Mouse (Mus musculus): Measurements from ENCODE around the gene Polr1d. TPM values are rescaled to one million over a fixed set of nuclear protein-coding genes. Genes with fewer than 3 reads are reported as not detected.

Gene Polr1d
- total RNA-seq (2023), result 100 to 1,000 TPM in 1 of 2 experiments, 10 to 100 TPM in 1; 98.9 to 103 TPM

DNA sequence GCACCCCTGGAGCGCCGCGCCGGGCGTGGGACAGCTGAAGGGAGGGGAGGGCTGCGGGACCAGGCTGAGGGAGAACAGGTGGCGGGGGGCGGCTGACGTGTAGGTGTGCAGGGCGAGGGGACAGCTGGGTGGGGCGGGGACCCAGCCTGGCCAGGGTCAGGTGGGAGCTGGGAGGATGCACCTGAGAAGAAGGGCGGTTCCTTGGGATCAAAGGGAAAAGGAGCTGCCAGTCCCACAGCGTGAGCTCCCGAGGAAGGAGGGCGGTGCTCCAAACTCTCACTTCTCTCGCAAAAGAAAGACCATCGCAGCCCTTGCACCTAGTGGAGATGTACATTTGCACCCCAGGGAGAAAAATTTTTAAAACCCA lies at the start of gene Polr1d:
Gene Polr1d, plus strand, starts transcription at position 252 of the 367 bp plus-strand sequence.

DNA sequence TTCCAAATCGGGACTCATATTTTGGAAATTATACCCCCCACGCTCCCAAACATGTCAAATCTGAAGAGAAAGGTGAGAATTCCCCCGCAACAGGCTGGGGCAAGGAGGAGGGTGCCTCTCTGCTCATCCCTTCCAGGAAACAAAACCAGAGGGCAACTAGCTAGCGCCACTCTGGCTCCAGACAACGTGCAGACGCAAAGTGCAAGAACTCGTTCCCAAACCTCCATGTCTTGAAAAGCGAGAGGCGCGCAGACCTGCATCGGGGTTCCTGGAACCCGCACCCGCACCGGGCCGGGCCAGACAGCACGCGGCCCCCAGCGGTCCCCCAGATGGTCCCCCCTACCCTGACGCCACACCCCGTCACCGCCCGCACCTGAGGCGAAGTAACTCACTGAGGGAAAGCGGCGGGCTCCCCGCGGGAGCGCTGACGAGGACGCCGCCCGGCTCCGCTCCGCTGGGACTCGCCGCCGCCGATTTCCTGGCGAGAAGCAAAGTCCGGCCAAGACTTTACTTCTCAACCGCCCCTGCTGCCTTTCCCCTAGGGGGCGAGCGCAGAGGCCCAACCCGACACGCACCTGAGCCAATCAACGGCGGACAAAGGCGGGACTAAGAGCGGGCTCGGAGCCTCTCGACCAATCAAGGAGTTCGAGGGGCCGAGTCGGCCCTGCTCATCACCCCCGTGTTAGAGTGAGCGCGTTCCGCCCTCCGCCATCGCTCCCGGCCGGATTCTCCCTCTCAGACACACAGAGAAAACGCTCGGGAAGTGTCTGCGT lies 638 bp upstream of the Polr1d start, which contains the start of gene Lnx2:
Gene Lnx2, minus strand, starts transcription at position 561 of the 773 bp plus-strand sequence.

Other genes starting within 250 kb of the Polr1d start
- 100 to 1,000 TPM; 653 to 692 TPM for gene Rpl21, start 244.2 kb upstream of the Polr1d start, total RNA-seq (2023)
- gene Rasl11a, start 232.0 kb upstream of the Polr1d start, total RNA-seq (2023), result 1 to 10 TPM in 1 of 2 experiments, under 1 TPM in 1; 0.67 to 1.0 TPM
- 10 to 100 TPM; 29.5 to 34.3 TPM for gene Gtf3a, start 128.4 kb upstream of the Polr1d start, total RNA-seq (2023)
- 10 to 100 TPM; 18.5 to 20.1 TPM for gene Mtif3, start 113.2 kb upstream of the Polr1d start, total RNA-seq (2023)
- gene Lnx2, start 464 bp upstream of the Polr1d start, total RNA-seq (2023), result 10 to 100 TPM; 26.6 to 33.9 TPM
- gene Gsx1, start 111.6 kb downstream of the Polr1d start, total RNA-seq (2023), result not detected
- not detected for gene Pdx1, start 192.9 kb downstream of the Polr1d start, total RNA-seq (2023)
- gene Cdx2, start 230.2 kb downstream of the Polr1d start, total RNA-seq (2023), result not detected
- not detected for gene Urad, start 245.4 kb downstream of the Polr1d start, total RNA-seq (2023)

Measured in B cell, adult 67 days (primary cell).